In genomic region chr7:111663139-111664073, GRCm38 (mm10) we compare ENCODE assay signal across 9 mouse cellular contexts.
DNase-seq lines count a peak whose midpoint lies in the region; ATAC-seq lines count a peak whose summit lies in the region.
"Had no signal": no experiment of that assay in that cellular context is flagged by ENCODE, and none has a peak within 500 bp of the region (broad histone marks: within the 10 kb centered on the region; RNA-seq: fewer than 3 reads in every experiment).

No protein-coding gene starts in this region.

- peak; percentile 80 for ATAC-seq in limb, embryonic 15.5 days (ENCODE audit: insufficient number of reproducible peaks, low FRiP score, low TSS enrichment, low read depth)

- 38% methylated on average over 14 of the region's 14 CpGs for WGBS in limb, embryonic 15.5 days
- 76% methylated on average over 14 of the region's 14 CpGs for WGBS in heart, embryonic 10.5 days
- 75% methylated on average over 14 of the region's 14 CpGs for WGBS in forebrain, embryonic 10.5 days

- H3K4me1 ChIP-seq in limb, embryonic 15.5 days: peaks cover 24% of the 10 kb centered on the region
- H3K4me1 ChIP-seq in heart, embryonic 10.5 days: 0 out of 2 replicates have a peak, but pooled peaks cover 3% of the 10 kb centered on the region
- H3K4me1 ChIP-seq in forebrain, embryonic 10.5 days: no peaks in the 10 kb centered on the region

- H3K27me3 ChIP-seq in limb, embryonic 15.5 days: no peaks in the 10 kb centered on the region
- no peaks in the 10 kb centered on the region for H3K27me3 ChIP-seq in heart, embryonic 10.5 days (ENCODE audit: insufficient read depth, poor library complexity, severe bottlenecking)
- H3K27me3 ChIP-seq in forebrain, embryonic 10.5 days (ENCODE audit: poor library complexity, severe bottlenecking): no peaks in the 10 kb centered on the region

- peak; percentile 21 for DNase-seq in kidney, adult 18-20 months
- DNase-seq in kidney, postnatal 10 days: no peak
- DNase-seq in cerebellum, adult 9-10 months: peak; percentile 28
- DNase-seq in gonadal fat pad, adult 2 months (ENCODE audit: low read depth): peak; percentile 70
- DNase-seq in heart, embryonic 10.5 days (ENCODE audit: low spot score): no peak
- no peak for DNase-seq in B cell, adult 2 months
- DNase-seq in forebrain, embryonic 10.5 days (ENCODE audit: extremely low spot score, low spot score): no peak

- no peak overlapping the region for H3K4me2 ChIP-seq in limb, embryonic 15.5 days

- H3K27ac ChIP-seq in limb, embryonic 15.5 days: peak overlapping the region; percentile 73
- no peak overlapping the region for H3K27ac ChIP-seq in heart, embryonic 10.5 days
- H3K27ac ChIP-seq in forebrain, embryonic 10.5 days: no peak overlapping the region
- H3K27ac ChIP-seq: liver, embryonic 14.5 days had no signal

- H3K9me3 ChIP-seq in limb, embryonic 15.5 days: no peaks in the 10 kb centered on the region
- H3K9me3 ChIP-seq in heart, embryonic 10.5 days: no peaks in the 10 kb centered on the region
- H3K9me3 ChIP-seq in forebrain, embryonic 10.5 days: no peaks in the 10 kb centered on the region

- H3K4me3 ChIP-seq in limb, embryonic 15.5 days: no peak overlapping the region
- H3K4me3 ChIP-seq in heart, embryonic 10.5 days: no peak overlapping the region
- no peak overlapping the region for H3K4me3 ChIP-seq in forebrain, embryonic 10.5 days

- H3K36me3 ChIP-seq in limb, embryonic 15.5 days: no peaks in the 10 kb centered on the region
- no peaks in the 10 kb centered on the region for H3K36me3 ChIP-seq in heart, embryonic 10.5 days
- no peaks in the 10 kb centered on the region for H3K36me3 ChIP-seq in forebrain, embryonic 10.5 days (replicated peaks)

- H3K9ac ChIP-seq in limb, embryonic 15.5 days: no peak overlapping the region
- H3K9ac ChIP-seq: liver, embryonic 14.5 days had no signal

Comparison
In these comparisons a context has a peak if more than half of its experiments do, and no peak if none do; other contexts are left out.
1. DNase-seq: peak in kidney, adult 18-20 months (single experiment), cerebellum, adult 9-10 months (single experiment) and gonadal fat pad, adult 2 months (single experiment); none in kidney, postnatal 10 days (single experiment), heart, embryonic 10.5 days (single experiment), B cell, adult 2 months (0 of 2) and forebrain, embryonic 10.5 days (single experiment).